Mouse (Mus musculus): ENCODE results near the gene Thap7.
"Not testable (repeated sequence)": the region's sequence is repeated elsewhere in the genome, so short reads cannot be mapped to it uniquely, and the experiment has no call there.

Thap7 gene

GRCm38 (mm10) chr16:17532271-17532670 is 1.3 kb upstream of the Thap7 start:
- DNase-seq (ENCODE audit: low spot score), result peak; percentile 15

DNA sequence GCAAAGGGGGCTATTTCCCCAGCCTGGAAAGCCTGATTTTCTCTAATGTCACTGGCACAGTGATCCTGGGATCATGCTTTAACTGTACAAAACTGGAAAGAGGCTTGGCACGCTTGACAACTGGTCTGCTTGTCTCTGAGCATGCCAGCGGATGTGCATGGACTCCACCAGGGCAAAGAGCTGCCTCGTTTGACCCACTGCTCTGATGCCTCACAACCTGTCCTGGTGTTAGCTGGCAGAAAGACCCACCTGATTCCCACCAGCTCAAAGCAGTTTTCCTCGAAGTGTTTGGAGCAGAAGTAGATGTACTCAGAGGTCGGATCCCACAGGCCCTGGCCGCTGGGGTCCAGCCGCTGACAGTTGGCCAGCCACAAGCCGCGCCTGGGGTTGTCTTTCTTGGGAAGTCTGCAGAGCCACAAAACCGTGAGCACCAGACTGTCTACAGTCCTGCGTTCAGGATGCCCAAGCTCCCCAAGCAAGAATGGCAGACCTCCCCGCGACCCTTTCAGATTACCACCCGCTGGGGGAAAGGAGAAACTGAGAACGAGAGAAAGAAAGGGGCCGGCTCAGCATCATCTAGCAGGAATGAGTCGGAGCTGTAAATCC is 852 bp downstream of the Thap7 start:
- DNase-seq (ENCODE audit: low spot score), result peak; percentile 27

DNA sequence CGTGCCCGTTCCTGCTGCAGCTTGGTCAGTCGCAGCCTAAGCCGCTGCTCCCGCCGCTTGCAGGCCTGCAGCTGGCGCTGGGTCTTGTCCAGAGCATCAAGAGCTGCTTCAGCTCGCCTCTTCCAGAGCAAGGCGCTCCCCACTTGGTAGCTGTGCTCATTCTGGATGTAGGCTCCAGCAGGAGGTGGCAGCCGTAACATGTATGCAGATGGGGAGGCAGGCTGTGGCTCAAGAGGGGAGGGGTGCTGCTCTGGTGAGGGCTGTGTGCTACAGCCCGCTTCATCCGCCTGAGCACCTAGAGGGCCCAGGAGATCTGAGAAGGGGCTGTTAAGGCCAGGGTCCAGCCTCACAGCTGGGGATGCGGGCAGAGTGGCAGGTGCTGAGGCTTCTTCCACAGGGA is 2.7 kb downstream of the Thap7 start:
- DNase-seq (ENCODE audit: low spot score), result no peak

DNA sequence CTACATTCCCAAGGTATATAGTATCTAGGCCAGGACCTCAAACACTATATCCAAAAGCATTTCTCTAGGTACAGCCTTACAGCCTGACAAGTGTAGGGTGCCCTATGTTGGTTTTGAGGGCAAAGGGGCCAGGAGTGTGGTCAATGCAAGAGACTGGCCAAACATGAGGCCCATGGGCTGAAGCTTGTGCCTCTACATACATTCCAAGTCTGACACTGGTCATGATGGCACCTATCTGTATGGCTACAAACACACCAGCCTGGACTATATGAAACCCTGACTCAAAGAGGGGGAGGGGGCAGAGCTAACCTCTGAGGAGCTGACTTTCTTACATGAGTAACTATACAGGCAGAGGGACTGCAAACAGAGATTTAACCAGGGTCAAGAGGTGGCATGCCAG is 3.3 kb downstream of the Thap7 start:
- no peak for DNase-seq (ENCODE audit: low spot score)

DNA sequence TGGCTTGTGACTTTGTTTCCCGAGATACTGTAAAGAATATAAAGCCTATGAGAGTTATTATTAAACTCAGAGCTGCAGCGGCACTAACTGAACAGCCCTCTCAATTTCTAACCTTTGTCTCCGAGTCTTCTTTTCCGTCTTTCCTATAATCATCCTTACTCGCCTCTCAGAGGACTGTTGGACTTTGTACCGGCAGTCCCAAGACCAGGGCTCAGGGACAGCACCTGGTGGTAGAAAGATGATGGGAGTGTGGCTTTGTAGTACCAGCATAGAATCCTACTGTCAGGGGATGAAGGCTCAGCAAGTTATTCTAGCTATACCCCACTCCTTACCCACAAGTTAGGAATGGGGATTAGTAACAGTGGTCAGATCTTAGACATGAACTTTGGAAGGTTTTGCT is 4.7 kb downstream of the Thap7 start:
- DNase-seq (ENCODE audit: low spot score), result no peak

GRCm38 (mm10) chr16:17525524-17525923 is 5.4 kb downstream of the Thap7 start:
- DNase-seq (ENCODE audit: low spot score), result no peak

DNA sequence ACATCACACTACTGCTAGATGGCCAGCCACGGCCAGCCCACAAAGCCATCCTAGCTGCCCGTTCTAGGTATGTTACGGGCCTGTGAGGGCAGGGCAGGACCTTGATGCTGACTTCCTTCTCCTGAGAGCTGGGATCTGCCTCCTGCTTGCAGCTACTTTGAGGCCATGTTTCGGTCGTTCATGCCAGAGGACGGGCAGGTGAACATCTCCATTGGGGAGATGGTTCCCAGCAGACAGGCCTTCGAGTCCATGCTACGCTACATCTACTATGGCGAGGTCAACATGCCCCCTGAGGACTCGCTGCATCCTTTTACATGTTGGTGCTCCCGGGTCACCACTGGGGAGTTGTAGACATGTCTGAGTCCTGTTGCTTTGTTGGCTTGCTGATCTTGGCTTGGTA is 6.8 kb downstream of the Thap7 start:
- no peak for DNase-seq (ENCODE audit: low spot score)

DNA sequence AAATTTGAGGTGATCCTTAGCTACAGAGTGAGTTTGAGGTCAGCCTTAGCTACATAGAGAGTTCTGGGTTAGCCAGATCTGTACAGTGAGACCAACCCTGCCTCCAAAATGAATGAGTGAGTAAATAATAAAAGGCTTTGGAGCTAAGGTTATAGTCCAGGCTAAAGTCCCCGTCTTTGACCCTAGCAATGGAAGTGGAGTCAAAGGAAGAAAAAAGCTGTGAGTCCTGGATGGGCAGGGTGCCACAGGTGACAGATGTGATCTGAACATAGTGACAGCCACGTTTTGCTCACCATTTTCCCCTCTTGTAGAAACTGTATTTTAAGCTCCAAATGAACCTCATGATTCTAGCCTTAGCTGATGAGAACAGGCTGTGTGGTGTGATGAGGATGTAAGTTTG is 12.0 kb downstream of the Thap7 start:
- no peak for DNase-seq (ENCODE audit: low spot score)

- no peak for DNase-seq (ENCODE audit: low spot score)
Measured at GRCm38 (mm10) chr16:17511431-17511830, 19.5 kb downstream of the Thap7 start.

- no peak for DNase-seq (ENCODE audit: low spot score)
Measured at GRCm38 (mm10) chr16:17510686-17511085, 20.2 kb downstream of the Thap7 start.

GRCm38 (mm10) chr16:17510143-17510542 is 20.8 kb downstream of the Thap7 start:
- no peak for DNase-seq (ENCODE audit: low spot score)

GRCm38 (mm10) chr16:17509240-17509597 is 21.7 kb downstream of the Thap7 start:
- no peak for DNase-seq (ENCODE audit: low spot score)

DNA sequence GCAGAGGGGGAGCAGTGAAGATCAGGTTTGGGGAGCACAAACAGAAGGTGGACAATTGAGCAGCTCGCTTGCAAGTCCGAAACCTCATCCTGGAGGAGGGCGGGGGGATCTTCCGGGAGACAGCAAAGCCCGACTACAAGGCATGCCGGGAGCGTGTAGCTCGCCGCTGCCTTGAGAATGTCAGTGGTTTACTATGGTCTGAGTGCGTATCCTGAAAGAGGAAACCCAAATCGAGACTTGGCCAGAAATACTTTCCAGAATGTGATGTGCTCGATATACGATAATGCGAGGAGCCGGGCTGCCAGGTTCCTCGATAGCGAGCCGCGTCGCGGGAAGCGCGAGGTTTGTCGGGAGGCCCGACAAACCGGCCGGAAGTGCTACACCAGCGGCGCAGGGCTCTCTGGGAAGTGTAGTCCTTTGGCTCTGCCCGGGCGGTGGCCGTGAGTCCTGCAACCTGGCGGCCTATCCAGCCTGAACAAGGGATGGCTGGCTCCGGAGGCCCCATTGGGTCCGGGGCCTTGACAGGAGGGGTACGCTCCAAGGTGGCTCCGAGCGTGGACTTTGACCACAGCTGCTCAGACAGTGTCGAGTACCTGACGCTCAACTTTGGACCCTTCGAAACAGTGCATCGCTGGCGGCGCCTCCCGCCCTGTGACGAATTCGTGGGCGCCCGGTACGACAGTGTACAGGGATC is 22.2 kb downstream of the Thap7 start, which contains the start of gene Lztr1:
Gene Lztr1 (plus strand): TSS at position 143 of the 694 bp plus-strand sequence.
- DNase-seq (ENCODE audit: low spot score), result peak; percentile 82

DNA sequence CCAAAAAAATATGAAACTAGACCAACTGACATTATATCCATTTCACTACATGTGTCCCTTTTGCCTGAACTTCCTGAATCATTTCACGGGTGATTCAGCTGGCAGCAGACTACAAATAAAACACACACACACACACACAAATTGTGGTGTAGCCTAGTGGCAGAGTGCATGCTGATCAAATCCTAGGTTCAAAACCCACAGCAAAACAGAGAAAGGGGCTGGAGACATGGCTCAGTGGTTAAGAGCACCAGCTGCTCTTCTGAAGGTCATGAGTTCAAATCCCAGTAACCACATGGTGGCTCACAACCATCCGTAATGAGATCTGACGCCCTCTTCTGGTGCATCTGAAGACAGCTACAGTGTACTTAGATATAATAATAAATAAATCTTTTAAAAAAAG is 22.9 kb downstream of the Thap7 start:
- DNase-seq (ENCODE audit: low spot score), result not testable (repeated sequence)

DNA sequence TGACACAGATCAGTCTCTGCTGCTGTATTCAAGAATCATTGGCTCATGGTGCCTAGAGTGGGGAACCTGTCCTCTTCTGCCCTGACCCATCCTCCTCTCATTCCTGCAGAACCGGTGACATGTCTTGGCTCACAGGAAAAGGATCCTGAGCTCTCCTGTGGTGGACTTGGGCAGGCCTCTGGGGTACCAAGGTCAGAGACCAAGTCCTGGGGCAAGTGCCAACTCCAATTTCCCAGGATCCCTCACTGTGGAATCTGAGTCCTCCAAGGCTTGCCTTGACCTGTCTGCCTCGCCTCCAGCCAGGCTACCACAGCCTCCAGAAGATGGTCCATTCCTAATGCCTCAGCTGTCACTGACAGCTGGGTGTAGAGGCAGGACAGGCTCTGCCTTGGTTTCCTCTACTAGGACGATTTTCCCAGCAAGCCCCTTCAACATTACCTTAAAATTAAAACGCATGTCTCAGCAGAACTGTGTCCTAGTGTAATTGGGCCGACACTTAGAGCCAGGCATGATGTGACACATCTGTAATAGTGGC is 23.9 kb downstream of the Thap7 start:
- DNase-seq (ENCODE audit: low spot score), result no peak

DNA sequence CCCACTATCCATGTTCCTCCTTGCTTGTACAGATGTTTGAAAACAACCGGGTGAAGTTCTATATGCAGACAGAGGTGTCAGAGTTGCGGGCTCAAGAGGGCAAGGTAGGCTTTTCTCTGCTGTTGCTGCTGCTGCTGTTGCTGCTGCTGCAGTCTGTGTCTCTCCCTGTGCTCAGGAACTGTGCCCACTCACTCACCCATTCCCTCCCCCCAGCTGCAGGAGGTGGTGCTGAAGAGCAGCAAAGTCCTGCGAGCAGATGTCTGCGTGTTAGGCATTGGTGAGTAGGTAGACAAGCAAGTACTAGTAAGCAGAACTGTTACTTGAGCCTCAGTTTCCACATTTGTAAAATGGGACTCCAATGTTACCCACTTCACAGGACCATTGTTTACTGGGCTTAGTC is 28.3 kb downstream of the Thap7 start:
- DNase-seq (ENCODE audit: low spot score), result no peak

- no peak for DNase-seq (ENCODE audit: low spot score)
Measured at GRCm38 (mm10) chr16:17499249-17499883, 31.6 kb downstream of the Thap7 start.

GRCm38 (mm10) chr16:17496499-17497305 is 34.2 kb downstream of the Thap7 start:
- no peak for DNase-seq (ENCODE audit: low spot score)

GRCm38 (mm10) chr16:17491896-17492561 is 38.9 kb downstream of the Thap7 start:
- no peak for DNase-seq (ENCODE audit: low spot score)

DNA sequence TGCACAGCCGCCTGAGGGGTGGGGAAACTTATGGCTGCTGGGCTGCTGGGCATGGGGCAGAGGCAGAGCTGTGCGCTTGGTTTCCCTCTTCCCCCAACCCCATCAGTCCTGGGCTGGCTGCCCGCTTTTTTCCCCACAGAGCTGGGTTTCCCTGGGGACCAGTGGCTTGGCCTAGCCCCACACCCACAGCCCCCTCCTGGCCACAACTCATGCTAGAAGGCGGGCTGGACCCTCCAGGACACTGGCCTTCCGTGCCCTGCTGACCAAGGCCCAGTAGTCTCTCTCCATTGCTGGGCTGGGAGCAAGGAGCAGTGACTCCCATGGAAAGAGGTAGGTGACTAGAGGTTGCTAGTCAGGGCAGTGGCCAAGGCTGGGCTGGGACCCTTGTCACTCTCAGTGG is 39.8 kb downstream of the Thap7 start:
- no peak for DNase-seq (ENCODE audit: low spot score)

GRCm38 (mm10) chr16:17489469-17490111 is 41.3 kb downstream of the Thap7 start, which contains the start of gene Aifm3:
Aifm3 (plus strand) TSS chr16:17489611.
- peak; percentile 20 for DNase-seq (ENCODE audit: low spot score)
